Mouse (Mus musculus): ENCODE results near the gene Vps29. TPM values are rescaled to one million over a fixed set of nuclear protein-coding genes. Genes with fewer than 3 reads are reported as not detected.

Vps29 gene
- total RNA-seq, 1 experiment from 2014 or later, result 63.2 TPM

GRCm38 (mm10) chr5:122325477-122325876 is 28.7 kb upstream of the Vps29 start:
- no peak for ATAC-seq (replicated peaks in 1 of 2; ENCODE audit: insufficient read depth in 1 of 2, low FRiP score in 2 of 2, low TSS enrichment in 1 of 2, low read depth in 1 of 2, poor library complexity in 2 of 2, severe bottlenecking in 2 of 2)

GRCm38 (mm10) chr5:122327283-122327682 is 26.9 kb upstream of the Vps29 start:
- ATAC-seq (replicated peaks in 1 of 2; ENCODE audit: insufficient read depth in 1 of 2, low FRiP score in 2 of 2, low TSS enrichment in 1 of 2, low read depth in 1 of 2, poor library complexity in 2 of 2, severe bottlenecking in 2 of 2), result no peak

GRCm38 (mm10) chr5:122330269-122330668 is 23.9 kb upstream of the Vps29 start:
- no peak for ATAC-seq (replicated peaks in 1 of 2; ENCODE audit: insufficient read depth in 1 of 2, low FRiP score in 2 of 2, low TSS enrichment in 1 of 2, low read depth in 1 of 2, poor library complexity in 2 of 2, severe bottlenecking in 2 of 2)

GRCm38 (mm10) chr5:122334682-122335081 is 19.5 kb upstream of the Vps29 start:
- ATAC-seq (replicated peaks in 1 of 2; ENCODE audit: insufficient read depth in 1 of 2, low FRiP score in 2 of 2, low TSS enrichment in 1 of 2, low read depth in 1 of 2, poor library complexity in 2 of 2, severe bottlenecking in 2 of 2), result no peak

- no peak for ATAC-seq (replicated peaks in 1 of 2; ENCODE audit: insufficient read depth in 1 of 2, low FRiP score in 2 of 2, low TSS enrichment in 1 of 2, low read depth in 1 of 2, poor library complexity in 2 of 2, severe bottlenecking in 2 of 2)
These were observed 17.4 kb upstream of the Vps29 start for GRCm38 (mm10) chr5:122336554-122337294.

- no peak for ATAC-seq (replicated peaks in 1 of 2; ENCODE audit: insufficient read depth in 1 of 2, low FRiP score in 2 of 2, low TSS enrichment in 1 of 2, low read depth in 1 of 2, poor library complexity in 2 of 2, severe bottlenecking in 2 of 2)
These were observed 11.3 kb upstream of the Vps29 start for GRCm38 (mm10) chr5:122342874-122343273.

- no peak for ATAC-seq (replicated peaks in 1 of 2; ENCODE audit: insufficient read depth in 1 of 2, low FRiP score in 2 of 2, low TSS enrichment in 1 of 2, low read depth in 1 of 2, poor library complexity in 2 of 2, severe bottlenecking in 2 of 2)
These were observed 10.4 kb upstream of the Vps29 start for GRCm38 (mm10) chr5:122343768-122344167.

- peak; percentile 76 to 82; a peak in 3 of 4 replicates for ATAC-seq (replicated peaks in 1 of 2; ENCODE audit: insufficient read depth in 1 of 2, low FRiP score in 2 of 2, low TSS enrichment in 1 of 2, low read depth in 1 of 2, poor library complexity in 2 of 2, severe bottlenecking in 2 of 2)
These were observed 9.9 kb upstream of the Vps29 start for GRCm38 (mm10) chr5:122344260-122344659.

GRCm38 (mm10) chr5:122345777-122346176 is 8.4 kb upstream of the Vps29 start:
- no peak for ATAC-seq (replicated peaks in 1 of 2; ENCODE audit: insufficient read depth in 1 of 2, low FRiP score in 2 of 2, low TSS enrichment in 1 of 2, low read depth in 1 of 2, poor library complexity in 2 of 2, severe bottlenecking in 2 of 2)

- ATAC-seq (replicated peaks in 1 of 2; ENCODE audit: insufficient read depth in 1 of 2, low FRiP score in 2 of 2, low TSS enrichment in 1 of 2, low read depth in 1 of 2, poor library complexity in 2 of 2, severe bottlenecking in 2 of 2), result peak in 1 of 2 experiments; percentile 8; a peak in 1 of 4 replicates
These were observed 411 bp downstream of the Vps29 start for GRCm38 (mm10) chr5:122354492-122355067.

GRCm38 (mm10) chr5:122371591-122372191 is 17.5 kb downstream of the Vps29 start, which contains the start of gene Gpn3:
Gene Gpn3, plus strand, starts transcription at chr5:122371876.
- ATAC-seq (replicated peaks in 1 of 2; ENCODE audit: insufficient read depth in 1 of 2, low FRiP score in 2 of 2, low TSS enrichment in 1 of 2, low read depth in 1 of 2, poor library complexity in 2 of 2, severe bottlenecking in 2 of 2), result peak; percentile 51 to 59

- peak; percentile 96 to 97 for ATAC-seq (replicated peaks in 1 of 2; ENCODE audit: insufficient read depth in 1 of 2, low FRiP score in 2 of 2, low TSS enrichment in 1 of 2, low read depth in 1 of 2, poor library complexity in 2 of 2, severe bottlenecking in 2 of 2)
These were observed 18.1 kb downstream of the Vps29 start, which contains the start of gene Fam216a for GRCm38 (mm10) chr5:122372192-122372769. Gene Fam216a, minus strand, starts transcription at chr5:122372364.

GRCm38 (mm10) chr5:122372878-122373277 is 18.7 kb downstream of the Vps29 start:
- ATAC-seq (replicated peaks in 1 of 2; ENCODE audit: insufficient read depth in 1 of 2, low FRiP score in 2 of 2, low TSS enrichment in 1 of 2, low read depth in 1 of 2, poor library complexity in 2 of 2, severe bottlenecking in 2 of 2), result no peak

- ATAC-seq (replicated peaks in 1 of 2; ENCODE audit: insufficient read depth in 1 of 2, low FRiP score in 2 of 2, low TSS enrichment in 1 of 2, low read depth in 1 of 2, poor library complexity in 2 of 2, severe bottlenecking in 2 of 2), result no peak
These were observed 23.1 kb downstream of the Vps29 start for GRCm38 (mm10) chr5:122377101-122377833.

- ATAC-seq (replicated peaks in 1 of 2; ENCODE audit: insufficient read depth in 1 of 2, low FRiP score in 2 of 2, low TSS enrichment in 1 of 2, low read depth in 1 of 2, poor library complexity in 2 of 2, severe bottlenecking in 2 of 2), result no peak
These were observed 24.0 kb downstream of the Vps29 start for GRCm38 (mm10) chr5:122378171-122378570.

GRCm38 (mm10) chr5:122379374-122380155 is 25.4 kb downstream of the Vps29 start:
- ATAC-seq (replicated peaks in 1 of 2; ENCODE audit: insufficient read depth in 1 of 2, low FRiP score in 2 of 2, low TSS enrichment in 1 of 2, low read depth in 1 of 2, poor library complexity in 2 of 2, severe bottlenecking in 2 of 2), result peak; percentile 69 to 93

- no peak for ATAC-seq (replicated peaks in 1 of 2; ENCODE audit: insufficient read depth in 1 of 2, low FRiP score in 2 of 2, low TSS enrichment in 1 of 2, low read depth in 1 of 2, poor library complexity in 2 of 2, severe bottlenecking in 2 of 2)
These were observed 35.8 kb downstream of the Vps29 start for GRCm38 (mm10) chr5:122390006-122390405.
